Mouse (Mus musculus) limb, embryonic 13.5 days (tissue): ENCODE measurements around the gene Nrip1. TPM values are rescaled to one million over a fixed set of nuclear protein-coding genes. Genes with fewer than 3 reads are reported as not detected.
A peak's percentile ranks its signal among the peaks of the same experiment; 100 is the strongest.

ENCODE experiments used
- ATAC-seq: fragments of 200-750 bp; cut with Nextera tagmentation; 2 replicates; pipeline ENCODE4 v1.8.0; 2017; ENCODE audit warnings: low read depth, moderate number of reproducible peaks, moderate TSS enrichment; ENCODE audit not compliant: low FRiP score
- H3K27ac ChIP-seq: fragments of 300-500 bp; sonication (generic); 2 replicates; pipeline ENCODE4 v1.5.1; 2015; ENCODE audit warnings: inconsistent platforms, mild to moderate bottlenecking, moderate library complexity
- H3K27me3 ChIP-seq: fragments of 300-500 bp; sonication (generic); 2 replicates; pipeline ENCODE4 v1.6.1; 2015; ENCODE audit warnings: mild to moderate bottlenecking, inconsistent platforms
- H3K36me3 ChIP-seq: fragments of 300-500 bp; sonication (generic); 2 replicates; pipeline ENCODE4 v1.6.1; 2015; ENCODE audit warnings: inconsistent platforms, mild to moderate bottlenecking, moderate library complexity
- H3K4me1 ChIP-seq: fragments of 300-500 bp; sonication (generic); 2 replicates; pipeline ENCODE4 v1.6.1; 2015; ENCODE audit warnings: inconsistent platforms
- H3K4me2 ChIP-seq: fragments of 300-500 bp; sonication (generic); replicated peaks from 2 replicates; pipeline ENCODE4 v1.6.1; 2015; ENCODE audit warnings: inconsistent platforms, mild to moderate bottlenecking, moderate library complexity
- H3K4me3 ChIP-seq: fragments of 300-500 bp; sonication (generic); 2 replicates; pipeline ENCODE4 v1.5.1; 2015; ENCODE audit warnings: moderate library complexity, mild to moderate bottlenecking, inconsistent platforms
- H3K9ac ChIP-seq: fragments of 300-500 bp; sonication (generic); 2 replicates; pipeline ENCODE4 v1.6.1; 2015; ENCODE audit warnings: mild to moderate bottlenecking, inconsistent platforms
- H3K9me3 ChIP-seq: fragments of 300-500 bp; sonication (generic); 2 replicates; pipeline ENCODE4 v1.6.1; 2016; ENCODE audit warnings: inconsistent platforms
- WGBS: fragments of 180-500 bp; shearing (Covaris S2); methylation state at CpG from one replicate; pipeline ENCODE4 v1.1.7; 2015; 5-methylcytosine and 5-hydroxymethylcytosine counted together
- polyA plus RNA-seq: library from polyadenylated mRNA; unstranded; fragments of >200 nt; fragmentation: Nextera tagmentation; extraction: Ambion mirVana; gene quantifications from 2 replicates; pipeline ENCODE4 v1.2.1, GENCODE M21; 2015

The Nrip1 gene
- polyA plus RNA-seq, 1 experiment from 2014 or later, result 39.4 TPM

GRCm38 (mm10) chr16:76370716-76371613 is 2.7 kb downstream of the Nrip1 start:
- peaks cover 20% of the 10 kb centered on the region for H3K4me1 ChIP-seq
- peak overlapping the region; percentile 72 for H3K4me2 ChIP-seq
- H3K9me3 ChIP-seq, result no peaks in the 10 kb centered on the region
- no peak for ATAC-seq
- 31% methylated on average over 12 of the region's 12 CpGs for WGBS
- H3K27me3 ChIP-seq, result no peaks in the 10 kb centered on the region
- H3K36me3 ChIP-seq, result peaks cover 6% of the 10 kb centered on the region; the same call in 1 of the 2 replicates
- peak overlapping the region; percentile 97 for H3K9ac ChIP-seq
- no peak overlapping the region for H3K27ac ChIP-seq
- peak overlapping the region; percentile 85 for H3K4me3 ChIP-seq

DNA sequence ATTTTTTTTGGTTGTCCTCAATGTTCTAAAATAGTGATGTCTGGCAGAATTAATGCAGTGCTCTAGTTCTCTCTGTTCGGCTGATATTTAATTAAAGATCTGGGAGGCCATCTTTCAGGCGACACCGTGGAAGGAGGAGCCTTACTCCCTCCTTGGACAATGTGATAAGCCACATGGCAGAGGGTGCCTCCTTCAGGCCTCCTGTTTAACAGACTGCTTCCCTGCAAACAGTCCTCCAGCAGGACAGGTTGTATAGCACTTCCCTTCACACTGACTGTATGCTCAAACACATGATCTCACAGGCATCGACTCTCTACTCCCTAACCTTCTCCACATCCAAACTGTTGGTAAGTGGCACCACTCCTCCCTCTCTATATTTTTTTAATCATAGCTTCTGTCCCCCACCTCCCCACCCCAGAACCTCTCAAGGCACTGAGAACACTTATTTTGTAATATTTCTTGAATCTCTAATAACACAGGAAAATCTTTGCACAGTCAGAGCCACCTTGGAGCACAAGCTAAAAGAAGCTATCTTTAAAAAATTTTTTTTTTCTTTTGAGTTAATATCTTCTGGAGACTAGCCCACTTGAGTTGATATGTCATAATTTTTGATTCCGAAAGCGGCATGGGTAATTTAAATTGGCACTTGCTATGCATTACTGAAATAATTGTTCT is 3.4 kb downstream of the Nrip1 start:
- H3K27ac ChIP-seq, result no peak overlapping the region
- no peak overlapping the region for H3K9ac ChIP-seq

DNA sequence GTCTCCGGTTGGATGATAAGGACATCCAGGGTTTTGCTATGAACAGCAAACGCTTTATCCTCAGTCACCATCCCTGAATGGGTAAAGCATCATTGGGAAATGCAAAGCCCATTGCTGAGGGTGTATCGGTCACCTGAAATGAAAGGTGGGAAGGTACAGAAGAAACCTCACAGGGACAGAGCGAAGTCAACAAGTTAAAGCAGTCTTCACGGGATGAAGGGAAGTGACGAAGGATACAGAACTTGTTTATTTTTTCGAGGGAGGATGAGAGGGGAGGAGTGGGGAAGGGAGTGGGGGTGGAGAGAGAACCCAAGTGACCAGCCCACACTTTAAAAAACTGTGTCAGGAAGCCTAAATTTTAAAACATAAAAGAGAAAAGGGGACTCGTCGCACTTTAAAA is 4.4 kb downstream of the Nrip1 start:
- peaks cover 31% of the 10 kb centered on the region for H3K4me1 ChIP-seq
- no peak overlapping the region for H3K4me3 ChIP-seq
- 80% methylated on average over 9 of the region's 9 CpGs for WGBS
- no peaks in the 10 kb centered on the region for H3K9me3 ChIP-seq
- no peak overlapping the region for H3K9ac ChIP-seq
- H3K4me2 ChIP-seq, result no peak overlapping the region
- no peak overlapping the region for H3K27ac ChIP-seq
- no peak for ATAC-seq
- H3K36me3 ChIP-seq, result peaks cover 6% of the 10 kb centered on the region; the same call in 1 of the 2 replicates
- no peaks in the 10 kb centered on the region for H3K27me3 ChIP-seq

More for the DNA sequence above, 3.4 kb downstream of the Nrip1 start:
- H3K9me3 ChIP-seq, result no peaks in the 10 kb centered on the region
- 39% methylated on average over 6 of the region's 6 CpGs for WGBS
- peaks cover 23% of the 10 kb centered on the region for H3K4me1 ChIP-seq
- no peak for ATAC-seq
- H3K27me3 ChIP-seq, result no peaks in the 10 kb centered on the region
- peaks cover 6% of the 10 kb centered on the region; the same call in 1 of the 2 replicates for H3K36me3 ChIP-seq
- H3K4me2 ChIP-seq, result peak overlapping the region; percentile 72
- H3K4me3 ChIP-seq, result 0 out of 2 replicates have a peak overlapping the region, but pooled peaks have one; percentile 85

GRCm38 (mm10) chr16:76367261-76367908 is 6.2 kb downstream of the Nrip1 start:
- no peak for ATAC-seq
- H3K27me3 ChIP-seq, result no peaks in the 10 kb centered on the region
- 89% methylated on average over 12 of the region's 12 CpGs for WGBS

DNA sequence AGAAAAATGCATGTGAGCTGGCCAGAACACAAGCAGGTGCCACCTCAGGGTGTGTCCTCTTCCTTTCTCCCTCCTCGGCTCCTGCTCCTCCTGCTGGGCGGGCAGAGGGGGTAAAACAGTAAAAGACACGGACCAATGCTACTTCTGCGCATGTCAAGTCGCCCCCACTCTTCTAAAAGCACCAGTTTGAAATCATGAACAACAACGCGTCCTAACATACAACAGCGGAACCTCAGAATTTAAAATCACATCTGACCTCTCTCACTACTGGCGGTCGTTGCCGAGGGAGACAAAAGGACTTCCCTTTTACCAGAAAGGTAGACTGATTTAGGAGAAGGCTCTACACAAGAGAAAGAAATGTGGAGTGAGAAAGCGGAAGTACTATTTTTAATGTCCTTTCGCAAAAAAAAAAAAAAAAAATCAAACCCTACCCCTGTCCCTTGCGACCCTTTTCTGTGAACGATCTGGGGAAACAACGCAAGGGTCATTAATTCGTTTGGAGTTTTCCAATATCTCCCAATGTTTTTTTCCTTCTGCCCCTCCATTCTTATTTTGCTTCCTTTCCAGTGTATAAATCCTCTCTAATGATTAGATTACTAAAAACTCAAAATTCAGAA is 7.7 kb downstream of the Nrip1 start:
- Histone ChIP-seq H3K27ac (no peak overlapping the region), H3K9me3 (no peaks in the 10 kb centered on the region), H3K9ac (no peak overlapping the region), H3K4me3 (no peak overlapping the region), H3K4me2 (no peak overlapping the region), H3K4me1 (peaks cover 29% of the 10 kb centered on the region), H3K27me3 (no peaks in the 10 kb centered on the region), H3K36me3 (peaks cover 10% of the 10 kb centered on the region)
- no peak for ATAC-seq
- WGBS, result 83% methylated on average over 17 of the region's 17 CpGs

More at GRCm38 (mm10) chr16:76367261-76367908, 6.2 kb downstream of the Nrip1 start:
- H3K4me3 ChIP-seq, result no peak overlapping the region
- H3K9ac ChIP-seq, result no peak overlapping the region
- no peaks in the 10 kb centered on the region for H3K9me3 ChIP-seq
- H3K4me1 ChIP-seq, result peaks cover 36% of the 10 kb centered on the region
- H3K36me3 ChIP-seq, result peaks cover 6% of the 10 kb centered on the region; the same call in 1 of the 2 replicates
- no peak overlapping the region for H3K27ac ChIP-seq
- H3K4me2 ChIP-seq, result no peak overlapping the region

GRCm38 (mm10) chr16:76365237-76365636 is 8.4 kb downstream of the Nrip1 start:
- 70% methylated on average over 10 of the region's 10 CpGs for WGBS
- Histone ChIP-seq H3K27me3 (no peaks in the 10 kb centered on the region), H3K4me2 (no peak overlapping the region), H3K9ac (no peak overlapping the region), H3K4me1 (peaks cover 23% of the 10 kb centered on the region), H3K9me3 (no peaks in the 10 kb centered on the region), H3K27ac (no peak overlapping the region), H3K36me3 (peaks cover 10% of the 10 kb centered on the region), H3K4me3 (no peak overlapping the region)
- ATAC-seq, result no peak

DNA sequence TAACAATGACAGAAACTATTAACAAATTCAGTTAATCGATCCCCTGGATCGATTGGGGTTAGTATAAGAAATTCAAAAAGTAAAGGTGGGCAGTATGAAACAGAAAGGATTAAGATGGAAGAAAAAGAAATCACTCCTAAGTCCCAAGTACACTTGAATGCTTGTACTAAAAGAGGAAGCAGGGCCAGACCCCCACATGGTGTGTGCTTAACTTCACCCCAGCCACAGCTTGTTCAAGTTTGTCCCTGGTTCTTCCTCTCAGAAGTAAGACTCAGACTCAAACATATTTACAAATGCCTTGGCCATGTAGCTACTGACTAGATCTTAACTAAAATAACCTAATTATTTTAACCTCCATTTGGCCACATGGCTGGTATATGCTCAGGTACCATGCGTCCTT is 10.0 kb downstream of the Nrip1 start:
- Histone ChIP-seq H3K4me1 (peaks cover 23% of the 10 kb centered on the region), H3K9me3 (no peaks in the 10 kb centered on the region), H3K36me3 (peaks cover 10% of the 10 kb centered on the region), H3K27ac (no peak overlapping the region), H3K4me3 (no peak overlapping the region), H3K27me3 (no peaks in the 10 kb centered on the region), H3K4me2 (no peak overlapping the region), H3K9ac (no peak overlapping the region)
- 90% methylated on average over 3 of the region's 3 CpGs for WGBS
- no peak for ATAC-seq

GRCm38 (mm10) chr16:76362982-76363381 is 10.6 kb downstream of the Nrip1 start:
- Histone ChIP-seq H3K27ac (no peak overlapping the region), H3K27me3 (no peaks in the 10 kb centered on the region), H3K36me3 (peaks cover 10% of the 10 kb centered on the region), H3K9me3 (no peaks in the 10 kb centered on the region), H3K4me3 (no peak overlapping the region), H3K4me1 (peaks cover 30% of the 10 kb centered on the region), H3K9ac (no peak overlapping the region), H3K4me2 (no peak overlapping the region)
- ATAC-seq, result no peak
- WGBS, result 96% methylated on average over 12 of the region's 12 CpGs

- WGBS, result 87% methylated on average over 6 of the region's 6 CpGs
- H3K27ac ChIP-seq, result no peak overlapping the region
- H3K36me3 ChIP-seq, result peaks cover 3% of the 10 kb centered on the region; the same call in 1 of the 2 replicates
- H3K4me3 ChIP-seq, result no peak overlapping the region
- no peaks in the 10 kb centered on the region for H3K9me3 ChIP-seq
- no peak overlapping the region for H3K4me2 ChIP-seq
- no peak overlapping the region for H3K9ac ChIP-seq
- no peak for ATAC-seq
- peaks cover 38% of the 10 kb centered on the region for H3K4me1 ChIP-seq
- no peaks in the 10 kb centered on the region for H3K27me3 ChIP-seq
Measured at GRCm38 (mm10) chr16:76360441-76360840, 13.2 kb downstream of the Nrip1 start.

GRCm38 (mm10) chr16:76358757-76359156 is 14.9 kb downstream of the Nrip1 start:
- Histone ChIP-seq H3K4me1 (peaks cover 23% of the 10 kb centered on the region), H3K9ac (no peak overlapping the region), H3K4me2 (no peak overlapping the region), H3K9me3 (no peaks in the 10 kb centered on the region), H3K27me3 (no peaks in the 10 kb centered on the region), H3K27ac (no peak overlapping the region), H3K36me3 (peaks cover 3% of the 10 kb centered on the region; the same call in 1 of the 2 replicates), H3K4me3 (no peak overlapping the region)
- 25% methylated on average over 4 of the region's 4 CpGs for WGBS
- ATAC-seq, result no peak

DNA sequence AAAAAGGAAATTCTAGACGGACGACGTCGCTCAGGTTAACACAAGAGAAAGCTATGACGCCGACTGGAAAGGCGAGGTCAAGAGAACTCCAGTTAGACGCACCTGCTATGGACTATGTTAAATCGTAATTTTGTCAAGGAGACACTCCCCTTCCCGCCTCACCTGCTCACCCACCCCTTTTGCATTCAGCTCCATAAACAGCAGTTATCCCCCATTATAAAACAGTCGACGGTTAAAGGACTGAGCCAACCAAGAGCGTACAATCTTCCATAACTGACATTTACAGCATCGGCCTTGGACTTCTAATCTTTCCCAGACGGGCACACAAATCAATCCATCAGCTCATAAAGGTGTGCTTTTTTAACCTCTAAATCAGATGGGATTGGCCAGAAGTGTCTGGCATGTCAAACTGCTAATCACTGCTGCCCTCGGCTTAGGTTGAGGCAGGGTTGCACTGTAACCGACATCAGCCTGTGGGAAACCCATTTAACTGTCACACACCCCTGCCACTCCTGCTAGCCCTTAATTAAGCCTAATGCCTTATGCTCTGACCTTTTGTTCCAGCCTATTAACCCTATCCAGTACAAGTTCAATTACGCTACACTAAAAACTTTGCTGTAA is 15.4 kb downstream of the Nrip1 start:
- H3K36me3 ChIP-seq, result peaks cover 3% of the 10 kb centered on the region; the same call in 1 of the 2 replicates
- H3K4me1 ChIP-seq, result peaks cover 23% of the 10 kb centered on the region
- no peaks in the 10 kb centered on the region for H3K27me3 ChIP-seq
- WGBS, result 21% methylated on average over 18 of the region's 18 CpGs
- H3K9me3 ChIP-seq, result no peaks in the 10 kb centered on the region
- peak; percentile 36; the same call in 1 of the 2 replicates for ATAC-seq
- peak overlapping the region; percentile 28 for H3K4me2 ChIP-seq
- no peak overlapping the region for H3K9ac ChIP-seq
- no peak overlapping the region for H3K27ac ChIP-seq
- H3K4me3 ChIP-seq, result no peak overlapping the region
